Mouse (Mus musculus): Measurements from ENCODE around the gene Ift46. TPM values are rescaled to one million over a fixed set of nuclear protein-coding genes. Genes with fewer than 3 reads are reported as not detected.

Gene Ift46
- polyA plus RNA-seq, 1 experiment: 42.2 TPM

GRCm38 (mm10) chr9:44721877-44722186 lies 45.9 kb upstream of the Ift46 start:
- TF ChIP-seq POLR2A (IDR thresholded peaks at IDR 0.05; ENCODE audit: control insufficient read depth, extremely low read depth, insufficient read depth, low read length, poor library complexity) (no peak), CTCF (IDR thresholded peaks at IDR 0.05; ENCODE audit: borderline replicate concordance, control insufficient read depth, extremely low read depth, insufficient read depth, low read length, poor library complexity) (no peak)
- Histone ChIP-seq H3K4me1 (replicated peaks; ENCODE audit: control insufficient read depth, insufficient read depth, low read length) (peaks cover 39% of the 10 kb centered on the region), H3K27ac (ENCODE audit: control insufficient read depth, insufficient read depth, low read length) (no peak overlapping the region), H3K27me3 (ENCODE audit: control insufficient read depth, insufficient read depth, low read length) (no peaks in the 10 kb centered on the region), H3K36me3 (ENCODE audit: control insufficient read depth, insufficient read depth, low read length) (no peaks in the 10 kb centered on the region), H3K4me3 (ENCODE audit: control insufficient read depth, insufficient read depth, low read length) (no peak overlapping the region)
- 87% methylated on average over 3 of the region's 3 CpGs for WGBS
- no peak for DNase-seq

GRCm38 (mm10) chr9:44722575-44722974 lies 45.1 kb upstream of the Ift46 start:
- 76% methylated on average over 7 of the region's 7 CpGs for WGBS
- H3K4me3 ChIP-seq (ENCODE audit: control insufficient read depth, insufficient read depth, low read length): no peak overlapping the region
- no peak overlapping the region for H3K27ac ChIP-seq (ENCODE audit: control insufficient read depth, insufficient read depth, low read length)
- H3K36me3 ChIP-seq (ENCODE audit: control insufficient read depth, insufficient read depth, low read length): no peaks in the 10 kb centered on the region
- peaks cover 31% of the 10 kb centered on the region for H3K4me1 ChIP-seq (replicated peaks; ENCODE audit: control insufficient read depth, insufficient read depth, low read length)
- DNase-seq: no peak
- TF ChIP-seq POLR2A (IDR thresholded peaks at IDR 0.05; ENCODE audit: control insufficient read depth, extremely low read depth, insufficient read depth, low read length, poor library complexity): no peak
- TF ChIP-seq CTCF (IDR thresholded peaks at IDR 0.05; ENCODE audit: borderline replicate concordance, control insufficient read depth, extremely low read depth, insufficient read depth, low read length, poor library complexity): no peak
- no peaks in the 10 kb centered on the region for H3K27me3 ChIP-seq (ENCODE audit: control insufficient read depth, insufficient read depth, low read length)

- Histone ChIP-seq H3K27me3 (ENCODE audit: control insufficient read depth, insufficient read depth, low read length) (no peaks in the 10 kb centered on the region), H3K4me1 (replicated peaks; ENCODE audit: control insufficient read depth, insufficient read depth, low read length) (peaks cover 27% of the 10 kb centered on the region), H3K27ac (ENCODE audit: control insufficient read depth, insufficient read depth, low read length) (no peak overlapping the region), H3K36me3 (ENCODE audit: control insufficient read depth, insufficient read depth, low read length) (no peaks in the 10 kb centered on the region), H3K4me3 (ENCODE audit: control insufficient read depth, insufficient read depth, low read length) (no peak overlapping the region)
- no peak for DNase-seq
- 28% methylated on average over 7 of the region's 7 CpGs for WGBS
- TF ChIP-seq CTCF (IDR thresholded peaks at IDR 0.05; ENCODE audit: borderline replicate concordance, control insufficient read depth, extremely low read depth, insufficient read depth, low read length, poor library complexity) (no peak), POLR2A (IDR thresholded peaks at IDR 0.05; ENCODE audit: control insufficient read depth, extremely low read depth, insufficient read depth, low read length, poor library complexity) (no peak)
Observed at GRCm38 (mm10) chr9:44723008-44723407, 44.7 kb upstream of the Ift46 start.

- DNase-seq: no peak
- no peak for TF ChIP-seq CTCF (IDR thresholded peaks at IDR 0.05; ENCODE audit: borderline replicate concordance, control insufficient read depth, extremely low read depth, insufficient read depth, low read length, poor library complexity)
- no peak for TF ChIP-seq POLR2A (IDR thresholded peaks at IDR 0.05; ENCODE audit: control insufficient read depth, extremely low read depth, insufficient read depth, low read length, poor library complexity)
- H3K27ac ChIP-seq (ENCODE audit: control insufficient read depth, insufficient read depth, low read length): no peak overlapping the region
- H3K4me3 ChIP-seq (ENCODE audit: control insufficient read depth, insufficient read depth, low read length): no peak overlapping the region
- 20% methylated on average over 11 of the region's 11 CpGs for WGBS
- H3K36me3 ChIP-seq (ENCODE audit: control insufficient read depth, insufficient read depth, low read length): no peaks in the 10 kb centered on the region
- H3K27me3 ChIP-seq (ENCODE audit: control insufficient read depth, insufficient read depth, low read length): no peaks in the 10 kb centered on the region
- peaks cover 24% of the 10 kb centered on the region for H3K4me1 ChIP-seq (replicated peaks; ENCODE audit: control insufficient read depth, insufficient read depth, low read length)
Observed at GRCm38 (mm10) chr9:44723521-44724041, 44.1 kb upstream of the Ift46 start.

- no peak overlapping the region for H3K4me3 ChIP-seq (ENCODE audit: control insufficient read depth, insufficient read depth, low read length)
- WGBS: 89% methylated on average over 6 of the region's 6 CpGs
- H3K4me1 ChIP-seq (replicated peaks; ENCODE audit: control insufficient read depth, insufficient read depth, low read length): peaks cover 24% of the 10 kb centered on the region
- H3K27me3 ChIP-seq (ENCODE audit: control insufficient read depth, insufficient read depth, low read length): no peaks in the 10 kb centered on the region
- H3K27ac ChIP-seq (ENCODE audit: control insufficient read depth, insufficient read depth, low read length): no peak overlapping the region
- TF ChIP-seq CTCF (IDR thresholded peaks at IDR 0.05; ENCODE audit: borderline replicate concordance, control insufficient read depth, extremely low read depth, insufficient read depth, low read length, poor library complexity) (no peak), POLR2A (IDR thresholded peaks at IDR 0.05; ENCODE audit: control insufficient read depth, extremely low read depth, insufficient read depth, low read length, poor library complexity) (no peak)
- DNase-seq: no peak
- no peaks in the 10 kb centered on the region for H3K36me3 ChIP-seq (ENCODE audit: control insufficient read depth, insufficient read depth, low read length)
Observed at GRCm38 (mm10) chr9:44724223-44724622, 43.5 kb upstream of the Ift46 start.

GRCm38 (mm10) chr9:44724665-44725064 lies 43.0 kb upstream of the Ift46 start:
- no peak overlapping the region for H3K27ac ChIP-seq (ENCODE audit: control insufficient read depth, insufficient read depth, low read length)
- DNase-seq: no peak
- no peak for TF ChIP-seq CTCF (IDR thresholded peaks at IDR 0.05; ENCODE audit: borderline replicate concordance, control insufficient read depth, extremely low read depth, insufficient read depth, low read length, poor library complexity)
- TF ChIP-seq POLR2A (IDR thresholded peaks at IDR 0.05; ENCODE audit: control insufficient read depth, extremely low read depth, insufficient read depth, low read length, poor library complexity): no peak
- peaks cover 24% of the 10 kb centered on the region for H3K4me1 ChIP-seq (replicated peaks; ENCODE audit: control insufficient read depth, insufficient read depth, low read length)
- H3K27me3 ChIP-seq (ENCODE audit: control insufficient read depth, insufficient read depth, low read length): no peaks in the 10 kb centered on the region
- WGBS: 93% methylated on average over 2 of the region's 2 CpGs
- H3K36me3 ChIP-seq (ENCODE audit: control insufficient read depth, insufficient read depth, low read length): no peaks in the 10 kb centered on the region
- no peak overlapping the region for H3K4me3 ChIP-seq (ENCODE audit: control insufficient read depth, insufficient read depth, low read length)
